Mouse (Mus musculus): ENCODE data around the gene Casc1. TPM values are rescaled to one million over a fixed set of nuclear protein-coding genes. Genes with fewer than 3 reads are reported as not detected.

The Casc1 gene
- polyA plus RNA-seq, 2 experiments: 0.41 to 0.93 TPM

- peak overlapping the region; percentile 88 for H3K27ac ChIP-seq (replicated peaks; ENCODE audit: low read depth, low read length)
Observed at GRCm38 (mm10) chr6:145249291-145250184, 38.7 kb upstream of the Casc1 start.

GRCm38 (mm10) chr6:145247886-145248285, 37.1 kb upstream of the Casc1 start:
- 56% methylated on average over 3 of the region's 3 CpGs for WGBS
- peaks cover 20% of the 10 kb centered on the region for H3K36me3 ChIP-seq (ENCODE audit: control insufficient read depth, insufficient read depth, low read length)
- H3K4me3 ChIP-seq (replicated peaks; ENCODE audit: low read length): peak overlapping the region; percentile 95; the same call in 1 of the 2 replicates
- no peak overlapping the region for H3K9ac ChIP-seq (ENCODE audit: low read depth, low read length, severe bottlenecking)
- no peaks in the 10 kb centered on the region for H3K9me3 ChIP-seq (ENCODE audit: control insufficient read depth, low read length)
- ATAC-seq (ENCODE audit: low FRiP score, low read depth) (no peak), DNase-seq (ENCODE audit: low spot score) (no peak)
- no peak overlapping the region for H3K27ac ChIP-seq (replicated peaks; ENCODE audit: low read depth, low read length)
- TF ChIP-seq POLR2A (IDR thresholded peaks at IDR 0.05; ENCODE audit: borderline replicate concordance, extremely low read depth, insufficient read depth, insufficient read length): no peak
- H3K4me2 ChIP-seq (replicated peaks; ENCODE audit: low read depth, low read length, severe bottlenecking): 0 out of 2 replicates have a peak overlapping the region, but pooled peaks have one; percentile 18
- H3K4me1 ChIP-seq (ENCODE audit: control insufficient read depth, insufficient read depth, low read length): peaks cover 17% of the 10 kb centered on the region
- H3K27me3 ChIP-seq (ENCODE audit: control insufficient read depth, insufficient read depth, low read length): no peaks in the 10 kb centered on the region

More at GRCm38 (mm10) chr6:145249291-145250184, 38.7 kb upstream of the Casc1 start:
- Histone ChIP-seq H3K4me1 (ENCODE audit: control insufficient read depth, insufficient read depth, low read length) (peaks cover 17% of the 10 kb centered on the region), H3K4me2 (replicated peaks; ENCODE audit: low read depth, low read length, severe bottlenecking) (peak overlapping the region; percentile 77), H3K36me3 (ENCODE audit: control insufficient read depth, insufficient read depth, low read length) (peaks cover 9% of the 10 kb centered on the region), H3K9me3 (ENCODE audit: control insufficient read depth, low read length) (no peaks in the 10 kb centered on the region), H3K4me3 (replicated peaks; ENCODE audit: low read length) (peak overlapping the region; percentile 95), H3K27me3 (ENCODE audit: control insufficient read depth, insufficient read depth, low read length) (no peaks in the 10 kb centered on the region), H3K9ac (ENCODE audit: low read depth, low read length, severe bottlenecking) (peak overlapping the region; percentile 92)
- peak; percentile 27; the same call in 1 of the 2 replicates for ATAC-seq (ENCODE audit: low FRiP score, low read depth)
- no peak for TF ChIP-seq POLR2A (IDR thresholded peaks at IDR 0.05; ENCODE audit: borderline replicate concordance, extremely low read depth, insufficient read depth, insufficient read length)
- no peak for DNase-seq (ENCODE audit: low spot score)
- WGBS: under 1% methylated on average over 69 of the region's 124 CpGs

DNA sequence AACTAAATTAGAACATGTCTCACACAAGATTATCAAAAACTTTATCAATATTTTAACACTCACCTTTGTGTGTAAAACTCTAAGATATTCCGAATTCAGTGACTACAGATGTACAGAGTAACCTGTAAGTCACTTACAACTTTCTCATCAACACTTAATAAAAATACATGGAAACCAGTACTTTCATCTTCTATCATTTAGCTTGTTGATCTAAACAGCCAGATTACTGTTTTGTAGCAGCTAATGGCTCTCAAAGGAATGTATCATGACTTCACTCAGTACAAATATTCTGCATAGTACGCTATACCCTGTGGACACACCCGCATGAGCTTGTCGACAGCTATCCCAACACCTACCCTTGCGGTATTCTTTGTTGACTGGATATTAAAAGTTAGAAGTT, 36.0 kb upstream of the Casc1 start:
- Histone ChIP-seq H3K36me3 (ENCODE audit: control insufficient read depth, insufficient read depth, low read length) (peaks cover 24% of the 10 kb centered on the region), H3K9ac (ENCODE audit: low read depth, low read length, severe bottlenecking) (no peak overlapping the region), H3K27ac (replicated peaks; ENCODE audit: low read depth, low read length) (no peak overlapping the region), H3K4me3 (replicated peaks; ENCODE audit: low read length) (no peak overlapping the region), H3K27me3 (ENCODE audit: control insufficient read depth, insufficient read depth, low read length) (no peaks in the 10 kb centered on the region), H3K4me1 (ENCODE audit: control insufficient read depth, insufficient read depth, low read length) (peaks cover 17% of the 10 kb centered on the region), H3K4me2 (replicated peaks; ENCODE audit: low read depth, low read length, severe bottlenecking) (no peak overlapping the region), H3K9me3 (ENCODE audit: control insufficient read depth, low read length) (no peaks in the 10 kb centered on the region)
- no peak for ATAC-seq (ENCODE audit: low FRiP score, low read depth)
- no peak for TF ChIP-seq POLR2A (IDR thresholded peaks at IDR 0.05; ENCODE audit: borderline replicate concordance, extremely low read depth, insufficient read depth, insufficient read length)
- 86% methylated on average over 5 of the region's 5 CpGs for WGBS
- no peak for DNase-seq (ENCODE audit: low spot score)

DNA sequence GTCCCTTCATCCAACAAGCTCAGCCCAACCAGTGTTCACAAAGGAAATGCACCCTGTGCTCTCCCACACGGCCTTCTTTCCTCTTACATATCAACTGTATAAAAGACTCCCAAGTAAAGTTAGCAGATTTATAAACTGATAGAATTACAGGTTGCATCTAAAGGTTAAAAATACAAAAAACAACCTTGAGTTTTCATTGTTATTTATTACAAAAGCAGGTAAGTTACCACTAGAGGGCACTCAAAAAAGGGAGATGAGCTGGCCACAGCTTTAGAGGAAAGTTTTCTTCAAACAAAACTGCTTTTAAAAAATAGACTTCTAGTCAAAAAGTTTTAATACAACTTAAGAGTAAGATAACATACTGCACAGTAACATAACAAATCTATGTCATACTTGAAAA, 31.7 kb upstream of the Casc1 start:
- Histone ChIP-seq H3K4me3 (replicated peaks; ENCODE audit: low read length) (no peak overlapping the region), H3K4me1 (ENCODE audit: control insufficient read depth, insufficient read depth, low read length) (no peaks in the 10 kb centered on the region), H3K36me3 (ENCODE audit: control insufficient read depth, insufficient read depth, low read length) (peaks cover 51% of the 10 kb centered on the region), H3K9ac (ENCODE audit: low read depth, low read length, severe bottlenecking) (no peak overlapping the region), H3K27me3 (ENCODE audit: control insufficient read depth, insufficient read depth, low read length) (no peaks in the 10 kb centered on the region), H3K4me2 (replicated peaks; ENCODE audit: low read depth, low read length, severe bottlenecking) (no peak overlapping the region), H3K9me3 (ENCODE audit: control insufficient read depth, low read length) (no peaks in the 10 kb centered on the region), H3K27ac (replicated peaks; ENCODE audit: low read depth, low read length) (no peak overlapping the region)
- WGBS: 45% methylated on average over 1 of the region's 1 CpGs
- ATAC-seq (ENCODE audit: low FRiP score, low read depth) (no peak), DNase-seq (ENCODE audit: low spot score) (peak; percentile 74)
- no peak for TF ChIP-seq POLR2A (IDR thresholded peaks at IDR 0.05; ENCODE audit: borderline replicate concordance, extremely low read depth, insufficient read depth, insufficient read length)

GRCm38 (mm10) chr6:145240285-145240684, 29.5 kb upstream of the Casc1 start:
- H3K27me3 ChIP-seq (ENCODE audit: control insufficient read depth, insufficient read depth, low read length): no peaks in the 10 kb centered on the region
- no peak for TF ChIP-seq POLR2A (IDR thresholded peaks at IDR 0.05; ENCODE audit: borderline replicate concordance, extremely low read depth, insufficient read depth, insufficient read length)
- no peak overlapping the region for H3K9ac ChIP-seq (ENCODE audit: low read depth, low read length, severe bottlenecking)
- DNase-seq (ENCODE audit: low spot score) (no peak), ATAC-seq (ENCODE audit: low FRiP score, low read depth) (no peak)
- H3K9me3 ChIP-seq (ENCODE audit: control insufficient read depth, low read length): no peaks in the 10 kb centered on the region
- no peak overlapping the region for H3K4me3 ChIP-seq (replicated peaks; ENCODE audit: low read length)
- H3K4me1 ChIP-seq (ENCODE audit: control insufficient read depth, insufficient read depth, low read length): no peaks in the 10 kb centered on the region
- H3K4me2 ChIP-seq (replicated peaks; ENCODE audit: low read depth, low read length, severe bottlenecking): no peak overlapping the region
- H3K27ac ChIP-seq (replicated peaks; ENCODE audit: low read depth, low read length): no peak overlapping the region
- peaks cover 46% of the 10 kb centered on the region for H3K36me3 ChIP-seq (ENCODE audit: control insufficient read depth, insufficient read depth, low read length)
- 88% methylated on average over 6 of the region's 6 CpGs for WGBS
